Mouse (Mus musculus): ENCODE data around the gene Cd3d.

Cd3d gene

GRCm38 (mm10) chr9:44992271-44992670 lies 10.7 kb downstream of the Cd3d start:
- intact Hi-C loops (cut with DNase I): no loop called here

GRCm38 (mm10) chr9:44993268-44993667 lies 11.7 kb downstream of the Cd3d start:
- intact Hi-C loops (cut with DNase I): no loop called here

- intact Hi-C loops (cut with DNase I): no loop called here
These were observed 13.4 kb downstream of the Cd3d start for GRCm38 (mm10) chr9:44994962-44995361.

GRCm38 (mm10) chr9:44996590-44996989 lies 15.0 kb downstream of the Cd3d start:
- intact Hi-C loops (cut with DNase I): no loop called here

GRCm38 (mm10) chr9:44998138-44998537 lies 16.6 kb downstream of the Cd3d start:
- intact Hi-C loops (cut with DNase I): no loop called here

- intact Hi-C loops (cut with DNase I): no loop called here
These were observed 17.6 kb downstream of the Cd3d start for GRCm38 (mm10) chr9:44999171-44999570.

GRCm38 (mm10) chr9:44999776-45000175 lies 18.2 kb downstream of the Cd3d start:
- intact Hi-C loops (cut with DNase I): no loop called here

GRCm38 (mm10) chr9:45000249-45000648 lies 18.7 kb downstream of the Cd3d start:
- intact Hi-C loops (cut with DNase I): no loop called here

GRCm38 (mm10) chr9:45007404-45007803 lies 25.8 kb downstream of the Cd3d start:
- intact Hi-C loops (cut with DNase I): no loop called here

- intact Hi-C loops (cut with DNase I): no loop called here
These were observed 26.8 kb downstream of the Cd3d start for GRCm38 (mm10) chr9:45008342-45008741.

GRCm38 (mm10) chr9:45009180-45010078 lies 27.8 kb downstream of the Cd3d start, which contains the start of gene Cd3e:
Gene Cd3e (minus strand): TSS chr9:45009627.
- intact Hi-C loops (cut with DNase I): no loop called here

- intact Hi-C loops (cut with DNase I): no loop called here
These were observed 28.9 kb downstream of the Cd3d start for GRCm38 (mm10) chr9:45010461-45010860.

- intact Hi-C loops (cut with DNase I): no loop called here
These were observed 29.7 kb downstream of the Cd3d start for GRCm38 (mm10) chr9:45011291-45011690.

- intact Hi-C loops (cut with DNase I): no loop called here
These were observed 33.3 kb downstream of the Cd3d start for GRCm38 (mm10) chr9:45014879-45015278.

GRCm38 (mm10) chr9:45015841-45016240 lies 34.3 kb downstream of the Cd3d start:
- intact Hi-C loops (cut with DNase I): no loop called here

- intact Hi-C loops (cut with DNase I): no loop called here
These were observed 36.4 kb downstream of the Cd3d start for GRCm38 (mm10) chr9:45018031-45018430.

- intact Hi-C loops (cut with DNase I): loop anchor here (2.0 to 5.0 kb wide), 2 partner anchors 110 to 124 kb away; no protein-coding TSS in a partner anchor
These were observed 41.2 kb downstream of the Cd3d start for GRCm38 (mm10) chr9:45022800-45023199.

- intact Hi-C loops (cut with DNase I): loop anchor here (2.0 to 5.0 kb wide), 2 partner anchors 109 to 123 kb away; no protein-coding TSS in a partner anchor
These were observed 42.1 kb downstream of the Cd3d start for GRCm38 (mm10) chr9:45023638-45024037.

- intact Hi-C loops (cut with DNase I): loop anchor here (5.0 kb wide), 1 partner anchor 108 kb away; no protein-coding TSS in a partner anchor
These were observed 42.6 kb downstream of the Cd3d start for GRCm38 (mm10) chr9:45024187-45024586.

GRCm38 (mm10) chr9:45027376-45027775 lies 45.8 kb downstream of the Cd3d start:
- intact Hi-C loops (cut with DNase I): no loop called here

GRCm38 (mm10) chr9:45030341-45030740 lies 48.8 kb downstream of the Cd3d start:
- intact Hi-C loops (cut with DNase I): no loop called here

- intact Hi-C loops (cut with DNase I): no loop called here
These were observed 50.7 kb downstream of the Cd3d start for GRCm38 (mm10) chr9:45032261-45032660.

GRCm38 (mm10) chr9:45034526-45034925 lies 52.9 kb downstream of the Cd3d start:
- intact Hi-C loops (cut with DNase I): no loop called here
